Mouse (Mus musculus): Measurements from ENCODE around the gene Cnot4.

- TF ChIP-seq CTCF (IDR thresholded peaks at IDR 0.05; ENCODE audit: control insufficient read depth, insufficient read depth, low read length) (no peak), POLR2A (IDR thresholded peaks at IDR 0.05; ENCODE audit: borderline replicate concordance, control insufficient read depth, low read depth, low read length) (no peak)
Observed at GRCm38 (mm10) chr6:34979291-34979690, 154.2 kb downstream of the Cnot4 start.
